Mouse (Mus musculus): ENCODE results near the gene Gspt1. TPM values are rescaled to one million over a fixed set of nuclear protein-coding genes. Genes with fewer than 3 reads are reported as not detected.

Gene Gspt1
- total RNA-seq, 1 experiment: 89.8 TPM

- TF ChIP-seq MAFK (IDR thresholded peaks at IDR 0.05; ENCODE audit: insufficient read depth, low read depth, low read length) (no peak), HCFC1 (IDR thresholded peaks at IDR 0.05; ENCODE audit: borderline replicate concordance, insufficient read depth, low read length) (peak; percentile 57), ZC3H11A (IDR thresholded peaks at IDR 0.05; ENCODE audit: borderline replicate concordance, low read depth, low read length) (peak; percentile 24; the same call in 1 of the 2 replicates), CHD2 (IDR thresholded peaks at IDR 0.05; ENCODE audit: low read depth, low read length) (0 out of 2 replicates have a peak, but pooled peaks have one; percentile 18), ZNF384 (IDR thresholded peaks at IDR 0.05; ENCODE audit: low read depth, low read length) (no peak)
- no peaks in the 10 kb centered on the region for H3K9me3 ChIP-seq (ENCODE audit: control insufficient read depth, insufficient read depth, low read depth, low read length)
- H3K36me3 ChIP-seq (ENCODE audit: control insufficient read depth, insufficient read depth, low read length, poor library complexity, severe bottlenecking): peaks cover 29% of the 10 kb centered on the region
- peak within 1 kb of the TSS; percentile 98 for H3K9ac ChIP-seq (ENCODE audit: insufficient read depth, low read depth, low read length, poor library complexity, severe bottlenecking)
- peak within 1 kb of the TSS; percentile 96 to 97 for H3K4me3 ChIP-seq (ENCODE audit: insufficient read depth in 1 of 2, low read depth in 1 of 2, low read length in 2 of 2, poor library complexity in 1 of 2, severe bottlenecking in 1 of 2)
- H3K27ac ChIP-seq (ENCODE audit: insufficient read depth, low read depth, low read length, poor library complexity, severe bottlenecking): peak within 1 kb of the TSS; percentile 77
- H3K4me1 ChIP-seq (ENCODE audit: control insufficient read depth in 2 of 2, insufficient read depth in 2 of 2, low read length in 2 of 2, poor library complexity in 1 of 2): peaks cover 2 to 4% of the 10 kb centered on the region in 2 experiments
- peak; percentile 93 for DNase-seq (ENCODE audit: low read depth, low spot score)
- in situ Hi-C loops (cut with MboI; ENCODE audit: low sequenced_read_pairs in 2 of 2, unreplicated experiment in 2 of 2): no loop called here
Measured at GRCm38 (mm10) chr16:11202571-11203554, 51.3 kb downstream of the Gspt1 start, which contains the start of gene Rsl1d1. Gene Rsl1d1, minus strand, starts transcription at chr16:11203331.

- H3K9me3 ChIP-seq (ENCODE audit: control insufficient read depth, insufficient read depth, low read depth, low read length): no peaks in the 10 kb centered on the region
- H3K4me3 ChIP-seq (ENCODE audit: insufficient read depth in 1 of 2, low read depth in 1 of 2, low read length in 2 of 2, poor library complexity in 1 of 2, severe bottlenecking in 1 of 2): peak overlapping the region; percentile 96 to 97; a peak in 3 of 4 replicates
- H3K36me3 ChIP-seq (ENCODE audit: control insufficient read depth, insufficient read depth, low read length, poor library complexity, severe bottlenecking): peaks cover 31% of the 10 kb centered on the region
- in situ Hi-C loops (cut with MboI; ENCODE audit: low sequenced_read_pairs in 2 of 2, unreplicated experiment in 2 of 2): no loop called here
- TF ChIP-seq MAFK (IDR thresholded peaks at IDR 0.05; ENCODE audit: insufficient read depth, low read depth, low read length): no peak
- no peak for TF ChIP-seq CHD2 (IDR thresholded peaks at IDR 0.05; ENCODE audit: low read depth, low read length)
- no peak for TF ChIP-seq ZC3H11A (IDR thresholded peaks at IDR 0.05; ENCODE audit: borderline replicate concordance, low read depth, low read length)
- no peak for TF ChIP-seq HCFC1 (IDR thresholded peaks at IDR 0.05; ENCODE audit: borderline replicate concordance, insufficient read depth, low read length)
- no peak for TF ChIP-seq ZNF384 (IDR thresholded peaks at IDR 0.05; ENCODE audit: low read depth, low read length)
- no peak overlapping the region for H3K27ac ChIP-seq (ENCODE audit: insufficient read depth, low read depth, low read length, poor library complexity, severe bottlenecking)
- DNase-seq (ENCODE audit: low read depth, low spot score): no peak
- peak overlapping the region; percentile 8; the same call in 1 of the 2 replicates for H3K9ac ChIP-seq (ENCODE audit: insufficient read depth, low read depth, low read length, poor library complexity, severe bottlenecking)
- H3K4me1 ChIP-seq (ENCODE audit: control insufficient read depth in 2 of 2, insufficient read depth in 2 of 2, low read length in 2 of 2, poor library complexity in 1 of 2): peaks cover 2 to 4% of the 10 kb centered on the region in 2 experiments
Measured at GRCm38 (mm10) chr16:11201740-11202394, 52.3 kb downstream of the Gspt1 start.

GRCm38 (mm10) chr16:11200247-11200646, 53.9 kb downstream of the Gspt1 start:
- in situ Hi-C loops (cut with MboI; ENCODE audit: low sequenced_read_pairs in 2 of 2, unreplicated experiment in 2 of 2): no loop called here
- Histone ChIP-seq H3K4me1 (ENCODE audit: control insufficient read depth in 2 of 2, insufficient read depth in 2 of 2, low read length in 2 of 2, poor library complexity in 1 of 2) (peaks cover 2 to 4% of the 10 kb centered on the region in 2 experiments), H3K4me3 (ENCODE audit: insufficient read depth in 1 of 2, low read depth in 1 of 2, low read length in 2 of 2, poor library complexity in 1 of 2, severe bottlenecking in 1 of 2) (no peak overlapping the region), H3K36me3 (ENCODE audit: control insufficient read depth, insufficient read depth, low read length, poor library complexity, severe bottlenecking) (peaks cover 41% of the 10 kb centered on the region), H3K9me3 (ENCODE audit: control insufficient read depth, insufficient read depth, low read depth, low read length) (no peaks in the 10 kb centered on the region), H3K9ac (ENCODE audit: insufficient read depth, low read depth, low read length, poor library complexity, severe bottlenecking) (no peak overlapping the region), H3K27ac (ENCODE audit: insufficient read depth, low read depth, low read length, poor library complexity, severe bottlenecking) (no peak overlapping the region)
- no peak for DNase-seq (ENCODE audit: low read depth, low spot score)
- TF ChIP-seq ZNF384 (IDR thresholded peaks at IDR 0.05; ENCODE audit: low read depth, low read length) (peak; percentile 60; the same call in 1 of the 2 replicates), MAFK (IDR thresholded peaks at IDR 0.05; ENCODE audit: insufficient read depth, low read depth, low read length) (no peak), CHD2 (IDR thresholded peaks at IDR 0.05; ENCODE audit: low read depth, low read length) (no peak), ZC3H11A (IDR thresholded peaks at IDR 0.05; ENCODE audit: borderline replicate concordance, low read depth, low read length) (no peak)

- peak; percentile 59 for DNase-seq (ENCODE audit: low read depth, low spot score)
- Histone ChIP-seq H3K9me3 (ENCODE audit: control insufficient read depth, insufficient read depth, low read depth, low read length) (no peaks in the 10 kb centered on the region), H3K27ac (ENCODE audit: insufficient read depth, low read depth, low read length, poor library complexity, severe bottlenecking) (no peak overlapping the region), H3K4me3 (ENCODE audit: insufficient read depth in 1 of 2, low read depth in 1 of 2, low read length in 2 of 2, poor library complexity in 1 of 2, severe bottlenecking in 1 of 2) (no peak overlapping the region), H3K9ac (ENCODE audit: insufficient read depth, low read depth, low read length, poor library complexity, severe bottlenecking) (no peak overlapping the region), H3K4me1 (ENCODE audit: control insufficient read depth in 2 of 2, insufficient read depth in 2 of 2, low read length in 2 of 2, poor library complexity in 1 of 2) (peaks cover 0 to 4% of the 10 kb centered on the region in 2 experiments; a peak in 2 of 4 replicates), H3K36me3 (ENCODE audit: control insufficient read depth, insufficient read depth, low read length, poor library complexity, severe bottlenecking) (peaks cover 57% of the 10 kb centered on the region)
- in situ Hi-C loops (cut with MboI; ENCODE audit: low sequenced_read_pairs in 2 of 2, unreplicated experiment in 2 of 2): no loop called here
- TF ChIP-seq ZNF384 (IDR thresholded peaks at IDR 0.05; ENCODE audit: low read depth, low read length) (no peak), CHD2 (IDR thresholded peaks at IDR 0.05; ENCODE audit: low read depth, low read length) (no peak), MAFK (IDR thresholded peaks at IDR 0.05; ENCODE audit: insufficient read depth, low read depth, low read length) (no peak), HCFC1 (IDR thresholded peaks at IDR 0.05; ENCODE audit: borderline replicate concordance, insufficient read depth, low read length) (no peak), ZC3H11A (IDR thresholded peaks at IDR 0.05; ENCODE audit: borderline replicate concordance, low read depth, low read length) (no peak)
Measured at GRCm38 (mm10) chr16:11198467-11198866, 55.7 kb downstream of the Gspt1 start.
